Mouse (Mus musculus) testis, adult 2 months (tissue): ENCODE results near the gene Sars2.

Source experiments
- CTCF ChIP-seq: fragments of 200-500 bp; IDR thresholded peaks from 2 replicates; pipeline ENCODE4 v1.5.1; 2012; ENCODE audit warnings: low read depth, mild to moderate bottlenecking, inconsistent platforms, low read length, moderate library complexity; ENCODE audit not compliant: control insufficient read depth, insufficient read depth, insufficient replicate concordance
- POLR2A ChIP-seq: fragments of 200-500 bp; IDR thresholded peaks from 2 replicates; pipeline ENCODE4 v1.6.1; 2012; ENCODE audit warnings: low read depth, mild to moderate bottlenecking, inconsistent platforms, low read length, moderate library complexity; ENCODE audit not compliant: control insufficient read depth

DNA sequence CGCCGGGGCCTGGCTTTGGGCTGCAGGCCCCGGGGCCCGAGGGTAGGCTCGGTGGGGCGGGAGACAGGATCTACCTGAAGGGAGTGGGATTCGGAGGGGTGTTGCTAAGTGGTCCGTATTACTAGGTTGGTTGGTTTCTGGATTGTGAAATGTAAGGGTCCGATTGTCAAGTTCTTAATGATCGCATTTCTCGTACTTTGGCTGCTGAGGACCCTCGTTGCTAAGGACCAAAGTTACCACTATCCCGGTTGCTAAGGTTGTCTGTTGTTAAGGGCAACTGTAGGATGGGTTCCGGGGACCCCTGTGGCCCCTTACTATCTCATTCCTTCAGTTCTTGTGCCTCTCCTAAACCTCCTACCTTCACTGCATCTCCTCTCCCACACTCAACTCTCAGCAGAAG lies 25.1 kb downstream of the Sars2 start:
- TF ChIP-seq POLR2A (no peak), CTCF (no peak)
